Mouse (Mus musculus) frontal cortex, adult (tissue): Measurements from ENCODE around the gene Rnf126.

ENCODE experiments used
- ATAC-seq: cut with Nextera tagmentation; 2 replicates; pipeline ENCODE4 v1.9.2; 2017; ENCODE audit warnings: mild to moderate bottlenecking, moderate library complexity, mixed read lengths; ENCODE audit not compliant: low TSS enrichment

Gene Rnf126

GRCm38 (mm10) chr10:79792339-79793040 lies 25.7 kb upstream of the Rnf126 start:
- no peak for ATAC-seq

- no peak for ATAC-seq
Observed at GRCm38 (mm10) chr10:79790861-79791260, 24.1 kb upstream of the Rnf126 start, which contains the start of gene Prss57. Prss57 (minus strand) TSS chr10:79790961.

- ATAC-seq = no peak
Observed at GRCm38 (mm10) chr10:79789581-79789980, 22.8 kb upstream of the Rnf126 start.

- ATAC-seq = no peak
Observed at GRCm38 (mm10) chr10:79788386-79789158, 21.8 kb upstream of the Rnf126 start.

GRCm38 (mm10) chr10:79783920-79784800 lies 17.4 kb upstream of the Rnf126 start:
- peak; percentile 7; the same call in 1 of the 2 replicates for ATAC-seq

GRCm38 (mm10) chr10:79783050-79783449 lies 16.3 kb upstream of the Rnf126 start:
- no peak for ATAC-seq

- ATAC-seq = no peak
Observed at GRCm38 (mm10) chr10:79781956-79782355, 15.2 kb upstream of the Rnf126 start.

GRCm38 (mm10) chr10:79781139-79781538 lies 14.4 kb upstream of the Rnf126 start:
- ATAC-seq = no peak

- ATAC-seq = peak; percentile 57
Observed at GRCm38 (mm10) chr10:79780664-79781015, 13.9 kb upstream of the Rnf126 start.

- peak; percentile 74 for ATAC-seq
Observed at GRCm38 (mm10) chr10:79779784-79780663, 13.3 kb upstream of the Rnf126 start.

GRCm38 (mm10) chr10:79779193-79779592 lies 12.4 kb upstream of the Rnf126 start:
- no peak for ATAC-seq

- no peak for ATAC-seq
Observed at GRCm38 (mm10) chr10:79778006-79778405, 11.3 kb upstream of the Rnf126 start.

GRCm38 (mm10) chr10:79777103-79777531 lies 10.4 kb upstream of the Rnf126 start, which contains the start of gene Fstl3:
Fstl3 (plus strand) TSS chr10:79777272.
- ATAC-seq = no peak

- no peak for ATAC-seq
Observed at GRCm38 (mm10) chr10:79774486-79775279, 7.9 kb upstream of the Rnf126 start.

- ATAC-seq = no peak
Observed at GRCm38 (mm10) chr10:79773208-79773607, 6.5 kb upstream of the Rnf126 start.

- ATAC-seq = no peak
Observed at GRCm38 (mm10) chr10:79772320-79772719, 5.6 kb upstream of the Rnf126 start.

- ATAC-seq = no peak
Observed at GRCm38 (mm10) chr10:79769329-79769728, 2.6 kb upstream of the Rnf126 start.

- peak; percentile 8; the same call in 1 of the 2 replicates for ATAC-seq
Observed at GRCm38 (mm10) chr10:79768400-79768799, 1.6 kb upstream of the Rnf126 start.

- peak; percentile 71 for ATAC-seq
Observed at GRCm38 (mm10) chr10:79767372-79768244, 856 bp upstream of the Rnf126 start.
